Comparison of ENCODE assay signal across 19 mouse cellular contexts in the genomic region with DNA sequence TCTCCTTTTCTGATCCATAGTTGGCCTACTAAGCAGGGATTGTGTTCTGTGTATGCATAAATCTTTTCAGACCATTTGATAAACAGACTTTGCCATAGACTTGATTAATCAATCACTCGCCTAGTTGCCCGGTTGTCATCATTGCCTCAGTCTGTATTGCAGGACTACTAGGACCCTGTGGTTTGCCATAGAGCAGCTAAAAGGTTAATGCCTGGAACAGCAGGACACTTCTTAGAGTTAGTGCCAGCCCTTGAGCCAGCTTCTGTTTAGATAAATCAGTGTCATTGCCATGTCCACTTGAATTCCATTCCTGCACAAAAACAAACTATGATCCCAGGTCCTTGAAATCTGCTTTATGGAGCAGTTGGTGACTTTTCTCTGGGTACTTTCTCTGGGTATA. TPM values are rescaled to one million over a fixed set of nuclear protein-coding genes. Genes with fewer than 3 reads are reported as not detected.
DNase-seq lines count a peak whose midpoint lies in the region; TF ChIP-seq lines count a peak whose summit lies in the region.
"Had no signal": no experiment of that assay in that cellular context is flagged by ENCODE, and none has a peak within 500 bp of the region (broad histone marks: within the 10 kb centered on the region; RNA-seq: fewer than 3 reads in every experiment).

No protein-coding gene starts in this region.

- TF ChIP-seq EP300 in heart, adult 2 months (IDR thresholded peaks at IDR 0.05; ENCODE audit: insufficient read depth, low read depth, low read length), result no peak

- peak overlapping the region; percentile 35; the same call in 1 of the 2 replicates for H3K27ac ChIP-seq in gastrocnemius, adult 2 months
- peak overlapping the region; percentile 32; the same call in 1 of the 2 replicates for H3K27ac ChIP-seq in heart, adult 2 months
- H3K27ac ChIP-seq in heart, embryonic 10.5 days, result no peak overlapping the region
- peak overlapping the region; percentile 21; the same call in 1 of the 2 replicates for H3K27ac ChIP-seq in brown adipose tissue, adult 24 weeks (replicated peaks; ENCODE audit: low read depth, low read length)
- H3K27ac ChIP-seq: embryonic facial prominence, embryonic 13.5 days; forebrain, embryonic 12.5 days; hindbrain, embryonic 13.5 days; hindbrain, postnatal 0 days had no signal

- DNase-seq in adrenal gland, adult 2 months, result peak; percentile 28
- DNase-seq in adrenal gland, adult 8-10 months, result no peak
- DNase-seq in gastrocnemius, adult 2 months, result no peak
- DNase-seq in gastrocnemius, postnatal 10 days, result no peak
- no peak for DNase-seq in heart, adult 2 months
- no peak for DNase-seq in heart, embryonic 10.5 days (ENCODE audit: low spot score)
- DNase-seq: cerebellum, adult 18-20 months; cerebellum, adult 9-11 months; cerebellum, postnatal 36 days; heart, postnatal 10 days; kidney, adult 11 months; kidney, adult 9 months had no signal

- H3K9ac ChIP-seq in heart, adult 2 months (ENCODE audit: low read depth, low read length), result no peak overlapping the region
- H3K9ac ChIP-seq: embryonic facial prominence, embryonic 13.5 days; forebrain, embryonic 12.5 days; hindbrain, embryonic 13.5 days had no signal

- no peak for TF ChIP-seq CTCF in gastrocnemius, adult 2 months (IDR thresholded peaks at IDR 0.05)
- TF ChIP-seq CTCF in heart, adult 2 months (IDR thresholded peaks at IDR 0.05), result no peak

- no peaks in the 10 kb centered on the region for H3K27me3 ChIP-seq in heart, adult 2 months (ENCODE audit: control insufficient read depth, insufficient read depth, low read length)
- no peaks in the 10 kb centered on the region for H3K27me3 ChIP-seq in heart, embryonic 10.5 days (ENCODE audit: insufficient read depth, poor library complexity, severe bottlenecking)
- H3K27me3 ChIP-seq: hindbrain, embryonic 13.5 days had no signal

- no peaks in the 10 kb centered on the region for H3K36me3 ChIP-seq in heart, adult 2 months (ENCODE audit: control insufficient read depth, insufficient read depth, low read length)
- H3K36me3 ChIP-seq in heart, embryonic 10.5 days, result no peaks in the 10 kb centered on the region
- H3K36me3 ChIP-seq: embryonic facial prominence, embryonic 13.5 days; forebrain, embryonic 12.5 days; hindbrain, embryonic 13.5 days had no signal

- no peaks in the 10 kb centered on the region for H3K9me3 ChIP-seq in heart, embryonic 10.5 days
- H3K9me3 ChIP-seq: embryonic facial prominence, embryonic 13.5 days; forebrain, embryonic 12.5 days; hindbrain, embryonic 13.5 days had no signal

- WGBS in heart, adult 2 months, result 79% methylated on average over 2 of the region's 2 CpGs
- whole genome bisulfite sequencing in heart, embryonic 10.5 days, result 70% methylated on average over 2 of the region's 2 CpGs

- H3K4me1 ChIP-seq in heart, adult 2 months (ENCODE audit: control insufficient read depth, insufficient read depth, low read length), result no peaks in the 10 kb centered on the region
- no peaks in the 10 kb centered on the region for H3K4me1 ChIP-seq in heart, embryonic 10.5 days
- no peaks in the 10 kb centered on the region for H3K4me1 ChIP-seq in brown adipose tissue, adult 24 weeks (ENCODE audit: control insufficient read depth, insufficient read depth, insufficient read length, low read length)
- H3K4me1 ChIP-seq: embryonic facial prominence, embryonic 13.5 days; forebrain, embryonic 12.5 days; hindbrain, embryonic 13.5 days had no signal

- TF ChIP-seq POLR2A in heart, adult 2 months (IDR thresholded peaks at IDR 0.05; ENCODE audit: insufficient read depth, low read depth, low read length), result no peak

- no peak overlapping the region for H3K4me3 ChIP-seq in gastrocnemius, adult 2 months
- no peak overlapping the region for H3K4me3 ChIP-seq in heart, adult 2 months
- no peak overlapping the region for H3K4me3 ChIP-seq in heart, embryonic 10.5 days
- no peak overlapping the region for H3K4me3 ChIP-seq in brown adipose tissue, adult 24 weeks (ENCODE audit: insufficient read depth, low read depth, low read length)
- H3K4me3 ChIP-seq: embryonic facial prominence, embryonic 13.5 days; forebrain, embryonic 12.5 days; hindbrain, embryonic 13.5 days had no signal

- intact Hi-C loops in gastrocnemius, adult 2 months (cut with DNase I), result loop anchor here (10.0 kb wide), 1 partner anchor 356 kb away; no protein-coding TSS in a partner anchor
- intact Hi-C loops in heart, adult 2 months (cut with DNase I), result loop anchor here (10.0 kb wide), 1 partner anchor 216 kb away; the partner anchor contains the start of gene Maged2

- no peaks in the 10 kb centered on the region for H3K79me2 ChIP-seq in heart, adult 2 months (replicated peaks; ENCODE audit: control insufficient read depth, insufficient read depth, low read length)

RNA-seq across cellular contexts. Expression of gene Apex2, which starts 9.2 kb away (rescaled TPM):
- total RNA-seq in adrenal gland, adult 2 months (2021), result 10 to 100 TPM; 13.1 to 13.9 TPM
- polyA plus RNA-seq in adrenal gland, adult 2 months (2012; rRNA removed), result 6.4 and 7.8 TPM in 2 replicates
- 10 to 100 TPM; 15.8 to 24.6 (median 17.9) TPM for total RNA-seq in adrenal gland, adult 8-10 months (2022)
- total RNA-seq in gastrocnemius, adult 2 months (2021), result 10 to 100 TPM in 1 of 2 experiments, 1 to 10 TPM in 1; 5.6 to 13.7 TPM
- total RNA-seq in gastrocnemius, postnatal 10 days (2021), result 10 to 100 TPM in 1 of 2 experiments, 1 to 10 TPM in 1; 8.6 to 10.9 TPM
- total RNA-seq in heart, adult 2 months (2021), result 1 to 10 TPM; 6.5 to 9.6 TPM
- polyA plus RNA-seq in heart, adult 2 months (2012; rRNA removed), result 6.9 and 10.7 TPM in 2 replicates
- 22.1 and 28.4 TPM in 2 replicates for polyA plus RNA-seq in heart, embryonic 10.5 days (2016; fragmentation: Nextera tagmentation; extraction: Ambion mirVana)
- 5.9 and 13.2 TPM in 2 replicates for polyA plus RNA-seq in brown adipose tissue, adult 24 weeks (2012; ENCODE audit: insufficient read depth, insufficient read length, missing spikeins)

RNA-seq across cellular contexts. Expression of gene Pfkfb1, which starts 10.9 kb away (rescaled TPM):
- 10 to 100 TPM in 1 of 2 experiments, 1 to 10 TPM in 1; 8.9 to 24.6 TPM for total RNA-seq in adrenal gland, adult 2 months (2021)
- polyA plus RNA-seq in adrenal gland, adult 2 months (2012; rRNA removed), result 5.8 and 11.2 TPM in 2 replicates
- total RNA-seq in adrenal gland, adult 8-10 months (2022), result 10 to 100 TPM in 2 of 4 experiments, 1 to 10 TPM in 2; 6.5 to 13.2 (median 8.9) TPM
- 10 to 100 TPM; 25.4 to 82.6 TPM for total RNA-seq in gastrocnemius, adult 2 months (2021)
- 10 to 100 TPM in 1 of 2 experiments, 1 to 10 TPM in 1; 6.9 to 13.6 TPM for total RNA-seq in gastrocnemius, postnatal 10 days (2021)
- total RNA-seq in heart, adult 2 months (2021), result 10 to 100 TPM in 1 of 2 experiments, 1 to 10 TPM in 1; 5.5 to 16.4 TPM
- polyA plus RNA-seq in heart, adult 2 months (2012; rRNA removed), result 17.0 and 24.5 TPM in 2 replicates
- 10.1 and 13.2 TPM in 2 replicates for polyA plus RNA-seq in heart, embryonic 10.5 days (2016; fragmentation: Nextera tagmentation; extraction: Ambion mirVana)
- polyA plus RNA-seq in brown adipose tissue, adult 24 weeks (2012; ENCODE audit: insufficient read depth, insufficient read length, missing spikeins), result 34.1 and 34.2 TPM in 2 replicates

RNA-seq across cellular contexts. Expression of gene Alas2, which starts 51.7 kb away (rescaled TPM):
- 10 to 100 TPM; 24.8 to 27.5 TPM for total RNA-seq in adrenal gland, adult 2 months (2021)
- 2.2 and 3.6 TPM in 2 replicates for polyA plus RNA-seq in adrenal gland, adult 2 months (2012; rRNA removed)
- 10 to 100 TPM in 3 of 4 experiments, 1 to 10 TPM in 1; 8.0 to 29.2 (median 11.0) TPM for total RNA-seq in adrenal gland, adult 8-10 months (2022)
- total RNA-seq in gastrocnemius, adult 2 months (2021), result 1 to 10 TPM; 2.4 to 3.2 TPM
- total RNA-seq in gastrocnemius, postnatal 10 days (2021), result 10 to 100 TPM; 12.7 to 23.6 TPM
- 100 to 1,000 TPM in 1 of 2 experiments, 10 to 100 TPM in 1; 66.6 to 536 TPM for total RNA-seq in heart, adult 2 months (2021)
- 62.2 and 511 TPM in 2 replicates for polyA plus RNA-seq in heart, adult 2 months (2012; rRNA removed)
- polyA plus RNA-seq in heart, embryonic 10.5 days (2016; fragmentation: Nextera tagmentation; extraction: Ambion mirVana), result 143 and 161 TPM in 2 replicates
- 2.2 and 18.3 TPM in 2 replicates for polyA plus RNA-seq in brown adipose tissue, adult 24 weeks (2012; ENCODE audit: insufficient read depth, insufficient read length, missing spikeins)
- total RNA-seq: hematopoietic stem cell, adult 5-6 weeks had no signal

RNA-seq across cellular contexts. Expression of gene Tro, which starts 58.5 kb away (rescaled TPM):
- total RNA-seq in adrenal gland, adult 2 months (2021), result 10 to 100 TPM; 10.0 to 10.5 TPM
- polyA plus RNA-seq in adrenal gland, adult 2 months (2012; rRNA removed), result 3.0 and 4.0 TPM in 2 replicates
- total RNA-seq in adrenal gland, adult 8-10 months (2022), result 10 to 100 TPM in 3 of 4 experiments, 1 to 10 TPM in 1; 8.5 to 14.9 (median 12.2) TPM
- total RNA-seq in gastrocnemius, adult 2 months (2021), result under 1 TPM in 1 of 2 experiments, not detected in 1; 0.20 TPM
- total RNA-seq in gastrocnemius, postnatal 10 days (2021), result 1 to 10 TPM; 2.5 to 5.1 TPM
- total RNA-seq in heart, adult 2 months (2021), result 1 to 10 TPM; 1.0 to 1.1 TPM
- 1.6 and 1.8 TPM in 2 replicates for polyA plus RNA-seq in heart, adult 2 months (2012; rRNA removed)
- 31.0 and 32.1 TPM in 2 replicates for polyA plus RNA-seq in heart, embryonic 10.5 days (2016; fragmentation: Nextera tagmentation; extraction: Ambion mirVana)
- polyA plus RNA-seq in brown adipose tissue, adult 24 weeks (2012; ENCODE audit: insufficient read depth, insufficient read length, missing spikeins), result not detected in 2 replicates
- total RNA-seq: MEL had no signal
